Mouse (Mus musculus) forebrain, embryonic 14.5 days (tissue): ENCODE data around the gene Higd1b. TPM values are rescaled to one million over a fixed set of nuclear protein-coding genes. Genes with fewer than 3 reads are reported as not detected.

Source experiments
- ATAC-seq: fragments of 200-750 bp; cut with Nextera tagmentation; 2 replicates; pipeline ENCODE4 v1.8.0; 2017; ENCODE audit warnings: mild to moderate bottlenecking, moderate library complexity
- DNase-seq: peaks from one replicate; pipeline ENCODE4 v3.0.0-alpha.2; 2015; ENCODE audit warnings: low spot score
- H3K27ac ChIP-seq: fragments of 300-500 bp; sonication (generic); 2 replicates; pipeline ENCODE4 v1.5.1; 2014; ENCODE audit warnings: low read depth, mild to moderate bottlenecking, control low read depth, low read length, moderate library complexity
- H3K27me3 ChIP-seq: fragments of 300-500 bp; sonication (generic); replicated peaks from 2 replicates; pipeline ENCODE4 v1.6.1; 2014; ENCODE audit warnings: low read length, control low read depth, mixed read lengths; ENCODE audit not compliant: control insufficient read depth, insufficient read depth
- H3K36me3 ChIP-seq: fragments of 300-500 bp; sonication (generic); 2 replicates; pipeline ENCODE4 v1.6.1; 2014; ENCODE audit warnings: low read length, control low read depth; ENCODE audit not compliant: control insufficient read depth, insufficient read depth
- H3K4me1 ChIP-seq: fragments of 300-500 bp; sonication (generic); 2 replicates; pipeline ENCODE4 v1.6.1; 2014; ENCODE audit warnings: antibody characterized with exemption, low read length, control low read depth; ENCODE audit not compliant: control insufficient read depth, insufficient read depth
- H3K4me2 ChIP-seq: fragments of 300-500 bp; sonication (generic); 2 replicates; pipeline ENCODE4 v1.6.1; 2014; ENCODE audit warnings: mild to moderate bottlenecking, control low read depth, low read length
- H3K4me3 ChIP-seq: fragments of 300-500 bp; sonication (generic); 2 replicates; pipeline ENCODE4 v1.5.1; 2014; ENCODE audit warnings: low read depth, low read length, control low read depth
- H3K9ac ChIP-seq: fragments of 300-500 bp; sonication (generic); 2 replicates; pipeline ENCODE4 v1.6.1; 2014; ENCODE audit warnings: mild to moderate bottlenecking, low read length, control low read depth, moderate library complexity
- H3K9me3 ChIP-seq: fragments of 300-500 bp; sonication (generic); replicated peaks from 2 replicates; pipeline ENCODE4 v1.6.1; 2016; ENCODE audit warnings: low read length, control low read depth, mixed read lengths; ENCODE audit not compliant: control insufficient read depth
- WGBS: fragments of 180-500 bp; shearing (Covaris S2); extraction: QIAGEN DNeasy Blood & Tissue Kit; methylation state at CpG from one replicate; pipeline ENCODE4 v1.1.7; 2014; 5-methylcytosine and 5-hydroxymethylcytosine counted together
- polyA plus RNA-seq: library from polyadenylated mRNA; unstranded; fragments of >200 nt; fragmentation: Nextera tagmentation; extraction: Ambion mirVana; gene quantifications from 2 replicates; pipeline ENCODE4 v1.2.1, GENCODE M21; 2014

Gene Higd1b
- polyA plus RNA-seq, 1 experiment from 2014 or later: 6.2 TPM

DNA sequence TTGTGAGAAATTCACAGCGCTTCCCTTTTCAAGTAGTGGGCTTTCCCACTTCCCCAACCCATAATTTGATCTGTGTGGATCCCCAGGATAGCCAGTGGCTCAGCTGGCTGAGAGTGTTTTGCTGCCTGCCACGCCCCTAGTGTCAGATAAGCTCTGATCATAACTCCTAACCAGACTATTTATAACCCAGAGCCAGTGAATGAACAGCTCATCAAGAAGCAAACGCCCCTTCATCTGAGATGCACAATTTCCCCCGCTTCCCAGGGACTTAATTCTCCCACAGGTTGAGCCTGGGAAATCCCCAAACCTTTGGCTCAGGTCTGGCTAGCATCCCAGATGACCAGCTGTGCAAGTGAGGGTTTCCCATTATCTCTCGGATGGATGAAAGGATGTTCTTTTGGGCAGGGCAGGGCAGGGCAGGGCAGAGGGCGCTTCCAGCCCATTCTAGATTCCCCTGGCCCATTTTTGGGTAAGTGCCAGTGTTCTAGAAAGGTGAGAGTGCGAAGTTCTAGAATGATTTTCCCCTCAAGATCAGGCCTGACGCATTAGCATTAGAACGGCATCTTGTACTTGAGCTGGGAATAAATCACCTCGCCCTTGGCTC is 49.1 kb downstream of the Higd1b start, which contains the start of gene Fam187a:
Fam187a (plus strand) TSS at position 554 of the 604 bp plus-strand sequence.
- WGBS: 60% methylated on average over 10 of the region's 10 CpGs
- no peak for ATAC-seq
- no peak within 1 kb of the TSS for H3K4me2 ChIP-seq
- H3K27ac ChIP-seq: no peak within 1 kb of the TSS
- H3K4me1 ChIP-seq: peaks cover 3% of the 10 kb centered on the region
- H3K9ac ChIP-seq: no peak within 1 kb of the TSS
- H3K27me3 ChIP-seq: no peaks in the 10 kb centered on the region
- no peaks in the 10 kb centered on the region for H3K36me3 ChIP-seq
- H3K4me3 ChIP-seq: no peak within 1 kb of the TSS
- H3K9me3 ChIP-seq: no peaks in the 10 kb centered on the region
- no peak for DNase-seq

DNA sequence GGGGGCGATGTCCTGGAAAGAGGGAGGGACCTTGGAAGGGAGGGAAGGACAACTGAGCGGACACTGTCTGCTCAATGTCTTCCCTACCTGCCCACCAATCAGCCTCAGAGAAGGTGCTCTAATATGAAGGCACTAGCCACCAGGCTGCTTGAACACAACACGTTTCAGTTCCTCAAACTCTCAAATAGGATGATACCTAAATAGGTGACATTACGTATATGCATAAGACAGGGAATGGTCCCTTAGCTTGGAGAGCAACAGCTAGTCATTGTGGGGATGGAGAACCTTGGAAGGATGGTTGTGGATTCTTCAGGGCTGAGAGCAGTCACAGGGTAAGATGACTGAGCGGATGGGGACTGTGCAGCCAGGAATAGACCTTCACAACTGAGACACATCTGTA is 51.8 kb downstream of the Higd1b start:
- ATAC-seq: no peak
- Histone ChIP-seq H3K4me1 (no peaks in the 10 kb centered on the region), H3K4me3 (no peak overlapping the region), H3K27me3 (peaks cover under 1% of the 10 kb centered on the region; the same call in 1 of the 2 replicates), H3K9me3 (no peaks in the 10 kb centered on the region), H3K36me3 (no peaks in the 10 kb centered on the region), H3K9ac (no peak overlapping the region), H3K27ac (no peak overlapping the region), H3K4me2 (no peak overlapping the region)
- no peak for DNase-seq
- 83% methylated on average over 5 of the region's 5 CpGs for WGBS

Other genes with a start within 250 kb of the Higd1b start
- 18.6 and 19.2 TPM in 2 replicates for gene Fzd2, start 231.5 kb upstream of the Higd1b start, polyA plus RNA-seq
- 0.09 and 0.14 TPM in 2 replicates for gene Meioc, start 172.1 kb upstream of the Higd1b start, polyA plus RNA-seq
- 39.4 and 42.6 TPM in 2 replicates for gene Ccdc43, start 138.1 kb upstream of the Higd1b start, polyA plus RNA-seq
- 10.0 and 12.5 TPM in 2 replicates for gene Adam11, start 74.4 kb upstream of the Higd1b start, polyA plus RNA-seq
- gene Gjc1, start 16.1 kb upstream of the Higd1b start, polyA plus RNA-seq: 41.5 and 47.0 TPM in 2 replicates
- gene Eftud2, start 45.1 kb downstream of the Higd1b start, polyA plus RNA-seq: 150 and 168 TPM in 2 replicates
- gene Ccdc103, start 45.4 kb downstream of the Higd1b start, polyA plus RNA-seq: 2.6 and 2.8 TPM in 2 replicates
- 0.19 TPM in 1 of 2 replicates, not detected in the other for gene Fam187a, start 49.3 kb downstream of the Higd1b start, polyA plus RNA-seq
- 0.23 and 0.37 TPM in 2 replicates for gene Gfap, start 65.1 kb downstream of the Higd1b start, polyA plus RNA-seq
- gene Kif18b, start 89.3 kb downstream of the Higd1b start, polyA plus RNA-seq: 4.3 and 5.1 TPM in 2 replicates
- gene C1ql1, start 110.8 kb downstream of the Higd1b start, polyA plus RNA-seq: 1.9 and 2.5 TPM in 2 replicates
- gene Nmt1, start 192.3 kb downstream of the Higd1b start, polyA plus RNA-seq: 37.0 and 43.8 TPM in 2 replicates
- 207 and 220 TPM in 2 replicates for gene Dcakd, start 192.5 kb downstream of the Higd1b start, polyA plus RNA-seq